Mouse (Mus musculus) neural tube, embryonic 13.5 days (tissue): ENCODE measurements at regions not wholly inside any gene's neighbourhood (a gene's known extent, or its start where the extent isn't known, plus 50 kb on each side); places are given as distances from the start of the nearest gene placed in this dataset.
"Not testable (repeated sequence)": the region's sequence is repeated elsewhere in the genome, so short reads cannot be mapped to it uniquely, and the experiment has no call there.

Experiments used
- ATAC-seq: fragments of 200-750 bp; cut with Nextera tagmentation; 2 replicates; pipeline ENCODE4 v1.8.0; 2017; ENCODE audit warnings: low read depth, mild to moderate bottlenecking, moderate TSS enrichment, moderate library complexity
- H3K27ac ChIP-seq: fragments of 300-500 bp; sonication (generic); replicated peaks from 2 replicates; pipeline ENCODE4 v1.5.1; 2015; ENCODE audit warnings: moderate library complexity, mild to moderate bottlenecking, inconsistent platforms
- H3K27me3 ChIP-seq: fragments of 300-500 bp; sonication (generic); 2 replicates; pipeline ENCODE4 v1.6.1; 2015; ENCODE audit warnings: mild to moderate bottlenecking, inconsistent platforms
- H3K36me3 ChIP-seq: fragments of 300-500 bp; sonication (generic); 2 replicates; pipeline ENCODE4 v1.6.1; 2015; ENCODE audit warnings: mild to moderate bottlenecking, inconsistent platforms
- H3K4me1 ChIP-seq: fragments of 300-500 bp; sonication (generic); replicated peaks from 2 replicates; pipeline ENCODE4 v1.6.1; 2015; ENCODE audit warnings: inconsistent platforms
- H3K4me2 ChIP-seq: fragments of 300-500 bp; sonication (generic); 2 replicates; pipeline ENCODE4 v1.6.1; 2015; ENCODE audit warnings: inconsistent platforms, mild to moderate bottlenecking, moderate library complexity
- H3K4me3 ChIP-seq: fragments of 300-500 bp; sonication (generic); 2 replicates; pipeline ENCODE4 v1.5.1; 2015; ENCODE audit warnings: mild to moderate bottlenecking, inconsistent platforms
- H3K9ac ChIP-seq: fragments of 300-500 bp; sonication (generic); 2 replicates; pipeline ENCODE4 v1.6.1; 2015; ENCODE audit warnings: moderate library complexity, mild to moderate bottlenecking, inconsistent platforms
- H3K9me3 ChIP-seq: fragments of 300-500 bp; sonication (generic); 2 replicates; pipeline ENCODE4 v1.6.1; 2016; ENCODE audit warnings: inconsistent platforms
- WGBS: fragments of 180-500 bp; shearing (Covaris S2); methylation state at CpG from one replicate; pipeline ENCODE4 v1.1.7; 2015; 5-methylcytosine and 5-hydroxymethylcytosine counted together

DNA sequence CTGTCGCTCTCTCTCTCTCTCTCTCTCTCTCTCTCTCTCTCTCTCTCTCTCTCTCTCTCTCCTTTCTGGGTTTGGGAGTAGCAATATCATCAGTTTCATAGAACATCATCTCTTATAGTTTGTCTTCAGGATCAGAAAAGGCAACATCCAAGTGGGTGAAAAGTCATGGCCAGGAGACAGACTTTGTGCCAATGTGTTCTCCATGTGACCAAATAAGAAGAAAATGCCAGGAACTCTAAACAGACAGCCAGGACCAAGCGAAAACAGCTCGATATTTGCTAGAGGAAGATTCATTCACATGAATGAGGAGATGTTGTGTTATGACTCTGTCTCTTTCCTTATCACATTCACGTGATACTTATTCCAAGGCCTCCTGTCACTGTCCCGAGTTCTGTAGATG is 1332.8 kb upstream of the A1bg start:
- Histone ChIP-seq H3K36me3 (no peaks in the 10 kb centered on the region), H3K4me3 (no peak overlapping the region), H3K27ac (no peak overlapping the region), H3K4me2 (no peak overlapping the region), H3K27me3 (no peaks in the 10 kb centered on the region), H3K4me1 (peaks cover 11% of the 10 kb centered on the region), H3K9ac (no peak overlapping the region), H3K9me3 (no peaks in the 10 kb centered on the region)
- WGBS: 90% methylated on average over 5 of the region's 5 CpGs
- no peak for ATAC-seq

DNA sequence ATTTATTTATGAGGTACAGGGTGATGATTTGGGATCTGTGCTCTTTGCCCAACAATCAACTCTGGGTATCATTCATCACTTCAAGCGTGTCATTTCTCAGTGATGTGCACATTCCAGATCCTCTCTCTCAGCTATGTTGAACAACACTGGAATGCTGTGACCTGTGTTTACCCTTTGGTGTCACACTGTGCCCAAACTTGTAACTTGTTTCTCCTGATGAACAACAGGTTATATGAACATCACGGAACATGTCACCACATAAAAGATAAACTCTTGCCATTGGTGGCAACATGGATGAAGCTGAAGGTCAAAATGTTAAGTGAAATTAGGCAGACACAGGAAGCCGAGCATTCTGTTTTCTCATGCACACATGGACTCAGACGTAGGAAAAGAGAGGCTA is 1330.9 kb upstream of the A1bg start:
- H3K27ac ChIP-seq: no peak overlapping the region
- H3K4me3 ChIP-seq: no peak overlapping the region
- WGBS: 83% methylated on average over 4 of the region's 4 CpGs
- H3K36me3 ChIP-seq: no peaks in the 10 kb centered on the region
- H3K9me3 ChIP-seq: no peaks in the 10 kb centered on the region
- no peaks in the 10 kb centered on the region for H3K27me3 ChIP-seq
- no peak for ATAC-seq
- peaks cover 14% of the 10 kb centered on the region for H3K4me1 ChIP-seq
- no peak overlapping the region for H3K9ac ChIP-seq
- H3K4me2 ChIP-seq: no peak overlapping the region

DNA sequence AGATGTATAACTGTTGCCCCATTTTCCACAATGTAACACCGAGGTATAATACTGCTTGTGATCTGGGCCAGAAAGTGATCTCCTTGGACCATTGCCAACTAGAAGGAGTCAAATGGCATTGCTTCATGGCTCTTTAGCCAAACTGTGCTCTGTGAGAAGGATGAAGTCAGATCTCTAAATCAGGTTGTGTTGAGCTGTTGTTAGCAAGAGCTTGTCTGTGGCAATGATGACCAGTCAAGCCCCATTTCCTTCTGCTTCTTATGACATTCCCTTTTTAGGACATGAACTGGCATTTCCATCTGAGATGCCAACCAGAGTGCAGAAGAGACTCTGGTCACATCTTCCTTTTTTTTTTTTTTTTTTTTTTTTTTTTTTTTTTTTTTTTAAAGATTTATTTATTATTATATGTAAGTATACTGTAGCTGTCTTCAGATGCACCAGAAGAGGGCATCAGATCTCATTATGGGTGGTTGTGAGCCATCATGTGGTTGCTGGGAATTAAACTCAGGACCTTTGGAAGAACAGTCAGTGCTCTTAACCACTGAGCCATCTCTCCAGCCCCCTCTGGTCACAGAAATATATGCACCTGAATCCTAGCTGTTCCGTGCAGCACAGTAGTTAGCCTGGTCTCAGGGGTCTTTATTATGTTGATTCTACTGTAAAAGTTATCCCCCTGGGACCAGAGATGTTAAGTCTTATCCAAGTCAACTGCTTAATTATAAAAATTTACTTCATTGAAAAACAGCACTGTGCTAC is 1329.4 kb upstream of the A1bg start:
- not testable (repeated sequence) for H3K4me2 ChIP-seq, H3K36me3 ChIP-seq, H3K27ac ChIP-seq, H3K9me3 ChIP-seq, H3K27me3 ChIP-seq, H3K4me3 ChIP-seq, H3K9ac ChIP-seq, ATAC-seq, H3K4me1 ChIP-seq
- WGBS: 77% methylated on average over 2 of the region's 2 CpGs

DNA sequence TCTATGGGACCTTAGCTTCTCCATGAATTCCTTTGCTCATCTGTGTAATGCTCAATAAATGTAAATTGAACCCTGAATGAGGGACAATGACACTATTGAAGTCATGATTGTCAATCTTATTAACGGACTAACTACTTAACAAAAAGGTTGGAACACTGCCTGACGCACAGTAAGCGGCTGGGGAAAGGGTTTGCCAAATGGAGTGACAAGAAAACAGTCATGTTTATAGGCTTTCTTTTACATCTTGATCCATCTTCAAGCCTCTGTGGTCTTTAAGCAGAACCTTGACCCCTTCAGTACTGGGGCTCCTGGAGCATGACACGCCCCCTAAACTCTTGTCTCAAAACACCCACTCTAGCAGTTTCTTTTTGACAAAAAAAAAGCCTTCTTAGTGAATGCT is 1326.6 kb upstream of the A1bg start:
- H3K27ac ChIP-seq: no peak overlapping the region
- ATAC-seq: 0 out of 2 replicates have a peak, but pooled peaks have one; percentile 27
- no peaks in the 10 kb centered on the region for H3K36me3 ChIP-seq
- H3K27me3 ChIP-seq: no peaks in the 10 kb centered on the region
- H3K9ac ChIP-seq: no peak overlapping the region
- H3K9me3 ChIP-seq: no peaks in the 10 kb centered on the region
- H3K4me2 ChIP-seq: no peak overlapping the region
- 46% methylated on average over 4 of the region's 4 CpGs for WGBS
- H3K4me3 ChIP-seq: no peak overlapping the region
- H3K4me1 ChIP-seq: 0 out of 2 replicates have a peak, but pooled peaks cover 4% of the 10 kb centered on the region

DNA sequence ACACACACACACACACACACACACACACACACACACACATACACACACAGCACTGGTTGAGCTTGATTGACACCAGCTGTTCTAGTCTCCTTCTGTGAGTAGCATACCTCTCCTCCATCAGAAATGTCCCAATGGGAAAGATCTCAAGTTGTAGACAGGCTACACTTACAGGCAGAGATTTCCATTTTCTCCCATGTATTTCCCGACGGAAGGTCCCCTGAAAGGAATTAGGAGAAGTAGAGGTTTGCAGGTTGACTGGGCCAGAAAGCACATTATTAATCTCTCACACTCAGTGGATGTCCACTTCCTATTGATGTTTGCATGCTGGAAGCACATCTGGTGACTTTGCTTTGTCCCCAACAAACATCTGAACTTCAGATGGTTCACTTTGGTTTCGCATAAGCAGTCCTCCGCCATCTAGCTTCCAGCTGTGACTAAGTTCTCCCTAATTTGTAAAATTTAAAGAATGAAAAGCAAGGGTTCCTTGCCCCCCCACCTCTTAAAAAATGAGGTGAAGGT is 1323.8 kb upstream of the A1bg start:
- 93% methylated on average over 4 of the region's 4 CpGs for WGBS
- H3K4me1 ChIP-seq: 0 out of 2 replicates have a peak, but pooled peaks cover 4% of the 10 kb centered on the region
- H3K9ac ChIP-seq: no peak overlapping the region
- no peak overlapping the region for H3K4me3 ChIP-seq
- H3K27me3 ChIP-seq: no peaks in the 10 kb centered on the region
- H3K36me3 ChIP-seq: no peaks in the 10 kb centered on the region
- ATAC-seq: no peak
- H3K4me2 ChIP-seq: no peak overlapping the region
- H3K27ac ChIP-seq: no peak overlapping the region
- H3K9me3 ChIP-seq: no peaks in the 10 kb centered on the region

DNA sequence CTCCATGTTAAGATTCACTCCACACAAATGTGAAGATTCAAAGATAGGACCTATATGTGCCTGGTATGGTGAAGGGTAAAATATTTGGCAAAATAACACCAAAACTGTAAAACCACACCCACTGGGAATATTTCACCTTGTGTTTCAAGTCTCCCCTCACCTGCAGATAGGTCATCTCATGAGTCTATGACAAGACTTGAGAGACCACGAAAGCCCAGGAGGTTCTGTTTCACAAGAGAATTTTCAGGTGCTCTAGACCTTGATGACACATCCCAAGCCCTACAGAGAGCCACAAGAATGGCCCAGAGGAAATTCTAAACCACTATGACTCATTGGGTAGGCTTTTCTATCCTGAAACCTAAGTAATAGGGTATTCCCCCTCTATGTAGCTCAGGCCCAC is 1322.4 kb upstream of the A1bg start:
- H3K27ac ChIP-seq: no peak overlapping the region
- H3K9me3 ChIP-seq: no peaks in the 10 kb centered on the region
- H3K27me3 ChIP-seq: no peaks in the 10 kb centered on the region
- no peaks in the 10 kb centered on the region for H3K36me3 ChIP-seq
- 0 out of 2 replicates have a peak, but pooled peaks cover 4% of the 10 kb centered on the region for H3K4me1 ChIP-seq
- H3K9ac ChIP-seq: no peak overlapping the region
- no peak overlapping the region for H3K4me3 ChIP-seq
- ATAC-seq: no peak
- WGBS: 81% methylated on average over 1 of the region's 1 CpGs
- no peak overlapping the region for H3K4me2 ChIP-seq

DNA sequence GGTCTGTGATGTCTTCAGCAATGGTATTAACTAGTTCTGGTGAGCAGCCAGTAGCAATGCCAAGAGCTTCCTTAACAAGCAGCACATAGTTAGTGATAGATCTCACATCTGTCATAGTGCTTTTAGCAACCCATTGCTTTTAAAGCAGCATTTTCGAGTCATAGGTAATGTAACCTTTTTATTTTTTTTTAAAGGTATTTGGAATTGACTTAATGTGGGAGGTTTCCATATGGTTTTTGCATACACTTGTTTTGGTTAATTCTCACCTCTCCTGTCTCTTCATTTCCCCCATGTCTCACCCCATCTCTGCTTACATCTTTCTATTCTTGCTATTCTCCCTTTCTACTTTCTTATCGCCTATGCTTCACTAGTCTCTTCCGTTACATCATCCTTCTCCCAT is 1322.0 kb upstream of the A1bg start:
- WGBS: 91% methylated on average over 3 of the region's 3 CpGs
- Histone ChIP-seq H3K4me2 (no peak overlapping the region), H3K4me3 (no peak overlapping the region), H3K27me3 (no peaks in the 10 kb centered on the region), H3K9ac (no peak overlapping the region), H3K9me3 (no peaks in the 10 kb centered on the region), H3K36me3 (no peaks in the 10 kb centered on the region), H3K4me1 (0 out of 2 replicates have a peak, but pooled peaks cover 4% of the 10 kb centered on the region), H3K27ac (no peak overlapping the region)
- ATAC-seq: no peak

DNA sequence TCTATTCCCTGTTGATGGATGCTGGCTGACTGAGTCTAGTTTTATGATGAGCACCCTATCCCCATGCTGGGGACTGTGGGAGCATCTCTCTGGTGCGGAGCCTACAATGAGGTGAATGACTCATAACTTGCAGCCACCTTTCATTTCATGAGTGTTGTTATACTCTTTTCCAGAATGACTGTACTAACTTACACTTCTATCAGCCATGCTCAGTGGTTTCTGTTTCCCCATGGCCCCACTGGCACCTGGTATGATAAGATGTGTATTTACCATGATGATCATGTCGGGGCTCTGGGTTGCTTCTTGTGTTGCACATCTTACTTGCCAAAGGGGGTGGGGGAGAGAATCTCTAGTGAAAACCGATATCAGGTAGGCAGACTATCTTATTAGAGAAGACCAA is 1317.2 kb upstream of the A1bg start:
- Histone ChIP-seq H3K27ac (no peak overlapping the region), H3K9ac (no peak overlapping the region), H3K9me3 (no peaks in the 10 kb centered on the region), H3K36me3 (no peaks in the 10 kb centered on the region), H3K4me3 (no peak overlapping the region), H3K4me1 (no peaks in the 10 kb centered on the region), H3K4me2 (no peak overlapping the region), H3K27me3 (no peaks in the 10 kb centered on the region)
- no peak for ATAC-seq
- WGBS: 98% methylated on average over 3 of the region's 3 CpGs

DNA sequence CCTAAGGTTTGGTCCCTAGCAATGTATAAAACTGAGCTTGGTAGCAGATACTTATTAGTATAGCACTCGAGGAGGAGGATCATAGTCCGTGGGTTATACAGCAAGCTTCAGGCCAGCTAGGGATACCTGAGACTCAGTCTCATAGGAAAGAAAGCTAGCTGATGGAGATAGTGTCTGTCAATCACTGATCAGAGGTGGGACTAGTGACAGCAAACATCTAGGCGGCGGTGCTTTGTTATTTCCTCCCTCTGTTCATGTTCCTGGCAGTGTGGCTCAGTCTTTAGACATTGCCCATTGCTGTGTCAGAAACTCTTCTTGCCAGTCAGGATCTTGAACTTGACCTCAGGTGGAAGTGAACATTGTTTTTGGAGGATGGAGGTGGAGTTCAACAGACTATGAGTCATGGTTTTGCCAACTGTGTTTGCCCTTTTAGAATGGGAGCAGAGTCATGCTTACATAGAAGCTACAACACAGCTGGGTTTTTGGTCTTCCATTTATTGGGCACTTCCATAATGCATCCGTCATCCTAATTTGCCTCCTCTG is 1315.8 kb upstream of the A1bg start:
- H3K36me3 ChIP-seq: no peaks in the 10 kb centered on the region
- H3K9ac ChIP-seq: no peak overlapping the region
- H3K27me3 ChIP-seq: no peaks in the 10 kb centered on the region
- no peak overlapping the region for H3K4me3 ChIP-seq
- H3K27ac ChIP-seq: no peak overlapping the region
- no peak overlapping the region for H3K4me2 ChIP-seq
- WGBS: 84% methylated on average over 5 of the region's 5 CpGs
- no peak for ATAC-seq
- H3K4me1 ChIP-seq: no peaks in the 10 kb centered on the region
- no peaks in the 10 kb centered on the region for H3K9me3 ChIP-seq

DNA sequence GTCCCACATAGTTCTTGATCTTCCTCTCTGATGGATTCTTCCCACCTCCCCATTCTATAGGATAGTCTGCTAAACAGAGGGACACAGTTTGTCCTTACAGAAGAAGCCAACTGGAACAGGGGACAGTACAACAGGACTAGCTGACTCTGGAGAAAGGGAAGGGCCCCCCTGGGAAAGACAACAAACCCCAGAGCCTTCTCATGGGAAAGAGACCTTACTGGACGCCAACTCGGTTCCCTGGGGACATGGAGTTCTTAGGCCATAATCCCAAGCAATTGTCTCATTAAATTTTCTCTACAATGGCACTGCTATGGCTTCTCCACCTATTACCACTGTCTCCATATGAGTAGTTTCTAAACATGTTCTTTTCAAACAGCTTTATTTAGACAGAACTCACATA is 1313.2 kb upstream of the A1bg start:
- Histone ChIP-seq H3K27ac (no peak overlapping the region), H3K27me3 (no peaks in the 10 kb centered on the region), H3K4me1 (no peaks in the 10 kb centered on the region), H3K4me2 (no peak overlapping the region), H3K9ac (no peak overlapping the region), H3K4me3 (no peak overlapping the region), H3K36me3 (no peaks in the 10 kb centered on the region), H3K9me3 (no peaks in the 10 kb centered on the region)
- WGBS: 72% methylated on average over 2 of the region's 2 CpGs
- no peak for ATAC-seq

DNA sequence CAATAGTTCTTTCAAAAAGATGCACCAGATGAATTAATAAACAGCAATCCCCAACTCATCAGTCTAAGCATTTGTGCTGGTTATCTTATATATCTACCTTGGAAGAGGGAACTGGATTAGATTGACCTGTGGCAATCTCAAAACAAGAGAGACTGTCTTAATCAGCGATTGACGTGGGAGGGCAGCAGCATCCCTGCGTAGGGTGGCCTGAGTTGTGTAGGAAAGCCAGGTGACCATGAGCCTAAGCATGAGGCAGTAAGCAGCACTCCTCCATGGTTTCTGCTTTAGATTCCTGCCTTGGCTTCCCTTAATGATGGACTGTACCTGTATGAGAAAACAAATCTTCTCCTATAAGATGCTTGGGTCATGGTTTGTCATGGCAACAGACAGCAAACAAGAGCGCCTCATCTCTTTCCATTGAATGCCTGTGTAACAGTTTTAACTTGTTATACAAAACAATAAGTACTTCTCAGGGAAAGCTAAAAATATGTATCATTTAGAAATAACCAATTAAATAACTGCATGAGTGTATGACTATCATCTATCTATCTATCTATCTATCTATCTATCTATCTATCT is 1311.5 kb upstream of the A1bg start:
- Histone ChIP-seq H3K9ac (no peak overlapping the region), H3K4me2 (no peak overlapping the region), H3K4me3 (no peak overlapping the region), H3K27me3 (no peaks in the 10 kb centered on the region), H3K9me3 (no peaks in the 10 kb centered on the region), H3K4me1 (no peaks in the 10 kb centered on the region), H3K36me3 (no peaks in the 10 kb centered on the region), H3K27ac (no peak overlapping the region)
- 97% methylated on average over 4 of the region's 4 CpGs for WGBS
- no peak for ATAC-seq

DNA sequence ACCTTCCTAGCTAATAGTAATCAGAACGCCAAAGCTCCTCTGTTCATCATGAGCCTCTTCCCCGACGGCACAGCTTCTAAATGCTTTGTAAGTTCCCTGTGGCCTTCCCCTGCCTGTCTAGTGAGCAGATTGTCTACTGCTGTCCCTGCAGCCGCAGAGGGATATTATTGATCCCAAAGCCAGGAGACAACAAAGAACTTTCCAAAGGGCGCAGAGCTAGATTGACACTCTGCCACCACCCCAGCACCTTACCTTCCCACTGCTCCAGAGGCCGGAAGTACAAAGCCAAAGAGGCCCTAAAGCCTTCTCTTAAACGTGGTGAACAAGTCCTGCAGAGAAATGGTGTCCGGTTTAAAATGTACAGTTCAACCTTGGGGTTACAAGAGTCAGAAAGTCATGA is 1310.3 kb upstream of the A1bg start:
- H3K4me2 ChIP-seq: no peak overlapping the region
- no peaks in the 10 kb centered on the region for H3K4me1 ChIP-seq
- H3K27ac ChIP-seq: no peak overlapping the region
- H3K9ac ChIP-seq: no peak overlapping the region
- no peaks in the 10 kb centered on the region for H3K27me3 ChIP-seq
- H3K36me3 ChIP-seq: no peaks in the 10 kb centered on the region
- 74% methylated on average over 8 of the region's 8 CpGs for whole genome bisulfite sequencing
- no peaks in the 10 kb centered on the region for H3K9me3 ChIP-seq
- no peak for ATAC-seq
- H3K4me3 ChIP-seq: no peak overlapping the region
